Mouse (Mus musculus): ENCODE data around the gene Cdc42bpb. TPM values are rescaled to one million over a fixed set of nuclear protein-coding genes. Genes with fewer than 3 reads are reported as not detected.

Cdc42bpb gene
- polyA plus RNA-seq, 1 experiment from 2014 or later, result 27.7 TPM

- no peak overlapping the region for H3K9ac ChIP-seq (ENCODE audit: low read depth, low read length)
Observed at GRCm38 (mm10) chr12:111420946-111421709, 43.6 kb upstream of the Cdc42bpb start.

GRCm38 (mm10) chr12:111419918-111420317 lies 42.4 kb upstream of the Cdc42bpb start:
- no peak for TF ChIP-seq CTCF (IDR thresholded peaks at IDR 0.05; ENCODE audit: low read depth)
- Histone ChIP-seq H3K27ac (no peak overlapping the region), H3K9me3 (replicated peaks; ENCODE audit: low read length) (no peaks in the 10 kb centered on the region), H3K27me3 (ENCODE audit: insufficient read depth, low read length) (peaks cover 5% of the 10 kb centered on the region; the same call in 1 of the 2 replicates), H3K4me1 (replicated peaks; ENCODE audit: insufficient read depth, low read length) (peaks cover 8% of the 10 kb centered on the region), H3K36me3 (ENCODE audit: insufficient read depth, low read length) (no peaks in the 10 kb centered on the region), H3K4me2 (ENCODE audit: low read length) (no peak overlapping the region), H3K9ac (ENCODE audit: low read depth, low read length) (no peak overlapping the region), H3K4me3 (replicated peaks; ENCODE audit: low read depth, low read length) (no peak overlapping the region)
- WGBS, result 84% methylated on average over 5 of the region's 5 CpGs
- DNase-seq (ENCODE audit: low spot score) (no peak), ATAC-seq (replicated peaks; ENCODE audit: low FRiP score, low read depth) (no peak)

More at GRCm38 (mm10) chr12:111420946-111421709, 43.6 kb upstream of the Cdc42bpb start:
- Histone ChIP-seq H3K27me3 (ENCODE audit: insufficient read depth, low read length) (peaks cover 5% of the 10 kb centered on the region; the same call in 1 of the 2 replicates), H3K4me2 (ENCODE audit: low read length) (peak overlapping the region; percentile 18; the same call in 1 of the 2 replicates), H3K4me1 (replicated peaks; ENCODE audit: insufficient read depth, low read length) (peaks cover 8% of the 10 kb centered on the region), H3K9me3 (replicated peaks; ENCODE audit: low read length) (no peaks in the 10 kb centered on the region), H3K36me3 (ENCODE audit: insufficient read depth, low read length) (no peaks in the 10 kb centered on the region), H3K27ac (no peak overlapping the region), H3K4me3 (replicated peaks; ENCODE audit: low read depth, low read length) (no peak overlapping the region)
- DNase-seq (ENCODE audit: low spot score), result no peak
- TF ChIP-seq CTCF (IDR thresholded peaks at IDR 0.05; ENCODE audit: low read depth), result no peak
- ATAC-seq (replicated peaks; ENCODE audit: low FRiP score, low read depth), result no peak
- WGBS, result 41% methylated on average over 7 of the region's 7 CpGs

- DNase-seq (ENCODE audit: low spot score) (peak; percentile 84), ATAC-seq (replicated peaks; ENCODE audit: low FRiP score, low read depth) (peak; percentile 72)
- Histone ChIP-seq H3K9me3 (replicated peaks; ENCODE audit: low read length) (no peaks in the 10 kb centered on the region), H3K4me2 (ENCODE audit: low read length) (peak within 1 kb of the TSS; percentile 57), H3K36me3 (ENCODE audit: insufficient read depth, low read length) (no peaks in the 10 kb centered on the region), H3K4me1 (replicated peaks; ENCODE audit: insufficient read depth, low read length) (peaks cover 14% of the 10 kb centered on the region), H3K27me3 (ENCODE audit: insufficient read depth, low read length) (no peaks in the 10 kb centered on the region), H3K9ac (ENCODE audit: low read depth, low read length) (peak within 1 kb of the TSS; percentile 42), H3K4me3 (replicated peaks; ENCODE audit: low read depth, low read length) (peak within 1 kb of the TSS; percentile 29), H3K27ac (peak within 1 kb of the TSS; percentile 48)
- peak; percentile 29 for TF ChIP-seq CTCF (IDR thresholded peaks at IDR 0.05; ENCODE audit: low read depth)
- 4% methylated on average over 17 of the region's 17 CpGs for WGBS
Observed at GRCm38 (mm10) chr12:111416921-111417779, 39.6 kb upstream of the Cdc42bpb start, which contains the start of gene Exoc3l4. TSS of gene Exoc3l4 (plus strand) at chr12:111417017.

- Histone ChIP-seq H3K27ac (peak overlapping the region; percentile 81), H3K9ac (ENCODE audit: low read depth, low read length) (peak overlapping the region; percentile 41; the same call in 1 of the 2 replicates), H3K27me3 (ENCODE audit: insufficient read depth, low read length) (no peaks in the 10 kb centered on the region), H3K4me1 (replicated peaks; ENCODE audit: insufficient read depth, low read length) (peaks cover 14% of the 10 kb centered on the region), H3K4me2 (ENCODE audit: low read length) (peak overlapping the region; percentile 56), H3K9me3 (replicated peaks; ENCODE audit: low read length) (no peaks in the 10 kb centered on the region), H3K36me3 (ENCODE audit: insufficient read depth, low read length) (no peaks in the 10 kb centered on the region), H3K4me3 (replicated peaks; ENCODE audit: low read depth, low read length) (peak overlapping the region; percentile 20; the same call in 1 of the 2 replicates)
- TF ChIP-seq CTCF (IDR thresholded peaks at IDR 0.05; ENCODE audit: low read depth), result peak; percentile 99
- 2% methylated on average over 21 of the region's 21 CpGs for WGBS
- DNase-seq (ENCODE audit: low spot score) (peak; percentile 95), ATAC-seq (replicated peaks; ENCODE audit: low FRiP score, low read depth) (peak; percentile 74)
Observed at GRCm38 (mm10) chr12:111413300-111413699, 35.8 kb upstream of the Cdc42bpb start.

DNA sequence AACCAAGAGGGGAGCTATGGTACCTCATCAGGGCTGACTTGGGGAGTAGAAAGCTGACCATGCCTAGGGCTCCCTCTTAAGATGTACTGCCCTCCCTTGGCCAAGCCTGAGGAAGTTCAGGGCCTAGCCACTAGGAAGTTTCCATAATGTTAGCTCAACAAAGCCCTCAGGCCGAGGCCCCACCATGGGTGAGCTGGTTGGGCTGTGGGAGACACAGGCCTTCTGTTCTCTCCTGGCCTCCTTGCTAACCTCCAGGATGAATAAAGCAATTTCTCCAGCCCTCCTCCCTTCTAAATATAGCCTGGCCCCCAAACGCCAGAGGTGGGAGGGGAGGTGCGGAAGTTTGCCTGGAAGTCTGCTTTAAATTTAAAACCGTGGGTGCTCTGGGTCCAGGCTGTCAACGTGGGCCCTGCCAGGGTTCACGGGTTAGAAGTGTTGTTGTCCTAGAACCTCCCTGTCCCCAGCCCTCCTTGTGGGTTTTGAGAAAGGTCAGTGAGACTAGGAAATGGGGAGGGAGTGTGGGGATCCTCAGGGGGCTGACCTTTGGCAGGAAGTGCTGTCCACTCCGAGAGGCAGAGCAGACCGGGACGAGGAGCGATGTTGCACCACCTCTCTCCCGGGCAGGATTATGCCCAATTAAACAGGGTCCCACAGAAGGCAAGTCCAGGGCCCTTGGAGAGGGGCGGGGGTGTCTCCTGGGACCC lies 35.2 kb upstream of the Cdc42bpb start:
- ATAC-seq (replicated peaks; ENCODE audit: low FRiP score, low read depth), result peak; percentile 8
- peaks cover 14% of the 10 kb centered on the region for H3K4me1 ChIP-seq (replicated peaks; ENCODE audit: insufficient read depth, low read length)
- WGBS, result 14% methylated on average over 12 of the region's 12 CpGs
- peak overlapping the region; percentile 20; the same call in 1 of the 2 replicates for H3K4me3 ChIP-seq (replicated peaks; ENCODE audit: low read depth, low read length)
- no peaks in the 10 kb centered on the region for H3K9me3 ChIP-seq (replicated peaks; ENCODE audit: low read length)
- peak overlapping the region; percentile 41; the same call in 1 of the 2 replicates for H3K9ac ChIP-seq (ENCODE audit: low read depth, low read length)
- peak; percentile 51 for TF ChIP-seq CTCF (IDR thresholded peaks at IDR 0.05; ENCODE audit: low read depth)
- H3K27ac ChIP-seq, result peak overlapping the region; percentile 81
- DNase-seq (ENCODE audit: low spot score), result peak; percentile 74
- H3K27me3 ChIP-seq (ENCODE audit: insufficient read depth, low read length), result no peaks in the 10 kb centered on the region
- H3K36me3 ChIP-seq (ENCODE audit: insufficient read depth, low read length), result no peaks in the 10 kb centered on the region
- peak overlapping the region; percentile 56 for H3K4me2 ChIP-seq (ENCODE audit: low read length)
